Mouse (Mus musculus): ENCODE measurements around the gene Gpr1. TPM values are rescaled to one million over a fixed set of nuclear protein-coding genes. Genes with fewer than 3 reads are reported as not detected.

Gene Gpr1
- polyA plus RNA-seq, 1 experiment from 2014 or later, result 0.04 TPM

Small RNA genes within 50 kb of the gene (microRNA-seq; reads per million reads assigned to microRNA genes)
- gene Gm24557 (not detected), gene Gm27512 (not detected)

Other genes with a start within 250 kb of the Gpr1 start
- 4.5 and 4.9 TPM in 2 replicates for gene Ino80d, start 99.9 kb downstream of the Gpr1 start, polyA plus RNA-seq (2015; fragmentation: Nextera tagmentation; extraction: Ambion mirVana)
- 207 and 226 TPM in 2 replicates for gene Eef1b2, start 37.7 kb downstream of the Gpr1 start, polyA plus RNA-seq (2015; fragmentation: Nextera tagmentation; extraction: Ambion mirVana)
- 92.7 and 96.4 TPM in 2 replicates for gene Ndufs1, start 37.7 kb downstream of the Gpr1 start, polyA plus RNA-seq (2015; fragmentation: Nextera tagmentation; extraction: Ambion mirVana)
- gene Zdbf2, start 58.7 kb upstream of the Gpr1 start, polyA plus RNA-seq (2015; fragmentation: Nextera tagmentation; extraction: Ambion mirVana), result 0.44 and 0.77 TPM in 2 replicates
- 0.39 and 0.91 TPM in 2 replicates for gene Adam23, start 231.3 kb upstream of the Gpr1 start, polyA plus RNA-seq (2015; fragmentation: Nextera tagmentation; extraction: Ambion mirVana)